Mouse (Mus musculus) frontal cortex, postnatal 14 days (tissue): Measurements from ENCODE around the gene Wdr48.

Experiments
- DNase-seq, 2 experiments: peaks; one replicate each; pipeline ENCODE4 v3.0.0; 2022; ENCODE audit warnings: low spot score in 2 of 2

Gene Wdr48

DNA sequence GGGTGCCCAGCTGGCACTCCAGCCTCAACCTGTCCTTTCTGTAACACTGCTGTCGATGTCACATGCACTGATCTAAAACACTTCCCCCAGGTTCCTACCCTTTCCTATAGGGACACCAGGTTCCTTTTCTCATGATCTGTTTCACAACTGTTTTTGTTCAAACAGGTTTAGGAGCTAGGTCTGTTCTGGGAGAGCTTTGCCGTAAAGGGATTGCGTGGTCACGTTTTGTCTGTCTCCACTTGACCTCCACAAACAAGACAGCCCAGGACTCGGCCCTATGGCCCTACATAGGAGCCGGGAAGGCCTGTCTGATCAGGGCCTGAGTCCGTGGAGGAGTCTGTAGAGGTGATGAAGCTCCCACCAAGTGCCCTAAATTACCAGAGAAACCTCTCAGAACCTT, 75.1 kb downstream of the Wdr48 start:
- DNase-seq: no peak

DNA sequence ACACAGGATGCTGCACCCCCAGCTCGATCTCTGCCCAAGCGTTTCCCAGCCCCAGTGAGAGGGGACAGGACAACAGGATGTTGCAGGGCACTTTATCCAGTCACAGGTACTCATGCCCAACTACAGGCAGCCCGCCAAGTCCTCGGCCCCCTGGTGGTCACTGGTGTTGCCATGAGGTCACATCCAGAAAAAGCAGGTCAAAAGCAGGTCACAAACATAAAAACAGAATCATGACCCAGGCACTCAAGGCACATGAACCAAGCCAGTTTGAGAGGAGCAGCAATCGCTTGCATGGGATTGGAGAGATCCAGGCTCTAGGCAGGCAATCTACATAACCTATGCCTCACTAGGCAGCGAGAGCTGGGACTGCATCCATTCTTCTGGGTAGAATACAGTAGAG, 75.5 kb downstream of the Wdr48 start:
- no peak for DNase-seq

DNA sequence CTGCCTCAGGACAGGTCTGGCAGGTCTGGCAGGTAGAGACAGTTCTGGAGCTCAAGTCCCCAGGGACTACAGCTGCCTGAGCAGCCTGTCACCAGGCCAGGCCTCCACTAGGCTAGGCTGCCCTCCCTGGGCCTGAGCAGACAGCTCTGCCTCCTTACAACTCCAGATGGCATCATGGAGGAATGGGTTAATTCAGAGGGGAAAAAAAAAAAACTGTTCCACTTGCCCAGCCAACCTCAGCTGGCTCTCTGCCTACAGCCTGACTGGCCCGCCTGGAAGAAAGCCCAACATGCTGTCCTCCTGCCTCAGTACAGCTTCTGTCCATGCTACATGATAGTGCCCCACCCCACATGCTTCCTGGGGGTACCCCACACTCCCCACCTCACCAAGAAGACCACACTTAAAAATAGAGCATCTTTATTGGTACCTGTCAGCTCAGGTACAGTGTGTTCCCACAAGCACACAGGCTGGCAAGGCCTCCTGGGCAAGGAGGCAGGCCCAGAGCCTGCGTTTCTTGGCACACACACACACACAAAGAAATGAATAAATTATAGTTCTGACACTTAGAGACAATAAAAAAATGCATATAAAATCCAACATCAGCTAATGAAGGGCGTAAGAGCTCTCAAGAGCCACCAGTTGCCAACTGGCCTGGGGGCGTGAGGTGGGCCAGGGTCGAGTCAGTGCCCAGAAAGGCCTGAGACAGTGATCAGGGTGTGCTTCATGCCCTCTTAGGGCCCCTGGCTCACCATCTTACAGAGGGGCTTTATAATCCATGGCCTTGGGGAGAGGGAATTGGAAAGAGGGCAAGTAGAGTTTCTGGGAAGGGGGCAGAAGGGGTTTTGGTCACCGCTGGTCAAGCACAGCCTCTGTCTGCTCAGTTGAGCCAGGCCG, 76.3 kb downstream of the Wdr48 start:
- no peak for DNase-seq

DNA sequence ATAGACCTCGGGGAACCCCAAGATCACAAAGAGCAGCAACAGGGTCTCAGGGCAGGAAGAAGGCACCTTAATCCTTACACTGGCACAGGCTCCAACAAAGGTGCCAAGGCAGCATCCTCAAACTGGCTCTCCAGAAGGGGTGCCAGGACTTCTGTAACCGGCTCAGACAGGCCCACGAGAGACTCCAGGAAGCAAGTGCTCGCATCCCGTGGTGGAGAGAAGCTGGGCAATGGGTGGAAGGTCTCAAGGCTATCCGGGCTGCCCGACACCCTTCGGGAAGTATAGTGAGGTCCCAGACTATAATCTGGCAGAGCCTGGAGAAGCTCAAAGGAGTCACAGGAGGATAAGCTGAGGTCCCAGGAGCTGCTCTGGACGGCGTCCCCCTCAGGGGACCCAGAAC, 77.5 kb downstream of the Wdr48 start:
- no peak for DNase-seq

DNA sequence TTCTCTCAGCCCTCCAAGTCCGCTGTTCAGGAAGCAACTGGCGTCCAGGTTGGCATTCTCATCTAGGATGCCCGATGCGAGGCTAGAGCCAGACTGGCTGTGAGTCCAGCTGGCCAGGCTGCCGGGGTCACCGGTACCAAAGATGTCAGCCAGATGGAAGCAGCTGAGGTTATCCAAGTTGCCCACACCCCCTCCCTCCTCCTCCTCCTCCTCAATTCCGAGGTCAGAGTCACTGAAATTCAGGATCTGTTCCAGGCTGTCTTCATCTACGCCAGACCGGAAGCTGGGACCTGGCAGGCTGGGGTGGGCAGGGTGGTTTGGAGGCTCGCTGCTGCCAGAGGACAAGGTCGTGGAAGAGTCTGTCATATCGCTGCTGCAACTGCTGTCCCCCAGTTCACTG, 77.9 kb downstream of the Wdr48 start:
- no peak for DNase-seq

DNA sequence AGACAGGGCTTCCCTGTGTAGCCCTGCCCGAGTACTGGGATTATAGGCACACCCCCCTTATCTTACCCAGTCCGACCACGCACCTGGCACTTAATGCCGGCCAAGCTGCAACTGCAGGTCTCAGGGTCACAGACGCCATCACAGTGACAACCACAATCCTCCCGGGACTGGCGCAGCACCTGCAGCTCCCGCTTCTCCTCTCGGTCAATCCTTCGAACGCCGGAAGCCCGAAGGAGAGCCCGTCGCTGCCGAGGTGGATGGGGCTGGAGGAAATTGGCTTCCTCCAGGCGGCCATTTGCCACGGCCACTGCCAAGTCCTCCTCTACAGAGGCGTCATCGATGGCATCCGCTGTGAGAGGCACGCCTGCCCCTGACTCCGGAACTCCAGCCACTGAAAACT, 78.6 kb downstream of the Wdr48 start:
- no peak for DNase-seq

DNA sequence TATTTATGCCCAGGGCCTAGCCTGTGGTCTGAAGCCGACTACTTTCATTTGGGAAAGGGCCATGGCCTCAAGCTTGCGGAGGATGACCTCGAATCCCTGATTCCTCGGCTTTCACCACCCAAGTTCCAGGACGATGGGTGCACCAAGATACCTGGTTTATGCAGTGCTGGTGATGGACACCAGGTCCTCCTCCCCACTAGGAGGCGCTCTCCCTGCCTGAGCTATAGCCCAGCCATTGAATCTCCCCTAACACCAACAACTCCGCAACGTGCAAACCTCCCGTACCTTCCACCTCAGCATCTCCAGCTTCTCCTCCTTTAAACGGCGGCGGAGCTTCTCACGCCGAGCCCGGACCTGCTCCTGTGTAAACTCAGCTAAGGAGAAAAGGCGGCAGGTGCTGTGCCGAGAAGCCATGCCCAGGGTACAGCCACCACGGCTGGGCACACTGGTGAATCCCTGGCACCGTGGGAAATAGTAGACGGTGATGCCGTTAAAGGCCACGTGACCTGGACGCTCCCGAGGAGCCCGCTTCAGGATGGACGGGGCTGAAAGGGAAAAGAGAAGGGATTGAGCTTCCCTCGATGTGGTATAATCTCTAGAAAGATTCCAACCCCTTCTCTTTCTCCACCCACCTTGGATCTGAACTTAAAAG, 79.3 kb downstream of the Wdr48 start:
- no peak for DNase-seq

DNA sequence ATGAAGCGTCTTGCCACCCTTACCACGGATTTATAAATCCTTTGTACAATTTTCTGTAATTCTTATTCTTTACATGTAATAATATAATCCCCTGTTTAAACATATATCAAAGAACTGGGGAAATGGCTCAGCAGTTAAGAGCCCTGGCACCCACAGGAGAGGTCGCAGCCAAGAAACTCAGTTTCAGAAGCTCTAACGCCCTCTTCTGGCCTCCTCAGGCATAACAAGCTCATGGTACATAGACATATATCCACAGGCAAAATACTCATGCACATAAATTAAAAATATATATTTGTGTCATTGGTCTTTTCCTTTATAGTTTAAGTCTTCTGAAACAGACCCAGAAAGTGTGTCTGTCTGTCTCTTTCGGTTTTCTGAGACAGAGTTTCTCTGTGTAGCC, 79.9 kb downstream of the Wdr48 start:
- DNase-seq: no peak

DNA sequence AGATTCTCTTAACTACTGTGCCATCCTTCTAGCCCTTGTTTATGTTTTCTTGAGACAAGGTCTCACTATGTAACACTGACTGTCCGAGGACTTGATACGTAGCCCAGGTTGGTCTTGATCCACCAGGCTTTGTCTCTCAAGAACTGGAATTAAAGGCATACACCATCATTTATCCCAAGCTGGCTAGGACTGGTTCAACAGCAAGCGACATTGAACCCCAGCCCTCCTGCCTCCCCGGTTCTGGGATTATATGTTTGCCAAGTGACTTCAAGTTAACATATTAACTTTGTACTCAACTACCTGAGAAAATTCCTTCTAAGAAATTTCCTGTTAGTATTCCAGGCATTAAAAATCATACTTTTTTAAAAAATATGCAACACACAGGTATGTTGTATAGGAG, 80.6 kb downstream of the Wdr48 start:
- DNase-seq: no peak
